In genomic region chr7:116029991-116030390, GRCm38 (mm10) we compare ENCODE assay signal across 9 mouse cellular contexts. TPM values are rescaled to one million over a fixed set of nuclear protein-coding genes. Genes with fewer than 3 reads are reported as not detected.
A peak's percentile ranks its signal among the peaks of the same experiment; 100 is the strongest.
DNase-seq lines count a peak whose midpoint lies in the region; ATAC-seq and TF ChIP-seq lines count a peak whose summit lies in the region.
"Had no signal": no experiment of that assay in that cellular context is flagged by ENCODE, and none has a peak within 500 bp of the region (broad histone marks: within the 10 kb centered on the region; RNA-seq: fewer than 3 reads in every experiment).

No protein-coding gene starts in this region.

- 67% methylated on average over 3 of the region's 3 CpGs for WGBS in lung, adult 2 months
- WGBS in forebrain, embryonic 11.5 days, result 15% methylated on average over 3 of the region's 3 CpGs
- 31% methylated on average over 3 of the region's 3 CpGs for whole genome bisulfite sequencing in limb, embryonic 10.5 days
- 36% methylated on average over 3 of the region's 3 CpGs for WGBS in neural tube, embryonic 15.5 days

- H3K4me2 ChIP-seq in forebrain, embryonic 11.5 days (ENCODE audit: low read depth, low read length, severe bottlenecking), result peak overlapping the region; percentile 100
- peak overlapping the region; percentile 100 for H3K4me2 ChIP-seq in neural tube, embryonic 15.5 days

- no peak overlapping the region for H3K4me3 ChIP-seq in lung, adult 2 months (replicated peaks; ENCODE audit: extremely low read depth, low read depth, low read length)
- H3K4me3 ChIP-seq in forebrain, embryonic 11.5 days (ENCODE audit: low read depth, low read length), result peak overlapping the region; percentile 55
- H3K4me3 ChIP-seq in limb, embryonic 10.5 days, result peak overlapping the region; percentile 75
- no peak overlapping the region for H3K4me3 ChIP-seq in neural tube, embryonic 15.5 days (replicated peaks)

- no peak for TF ChIP-seq CTCF in lung, adult 2 months (IDR thresholded peaks at IDR 0.05; ENCODE audit: insufficient read depth, low read length)

- peak overlapping the region; percentile 98 for H3K9ac ChIP-seq in forebrain, embryonic 11.5 days (ENCODE audit: low read length)
- no peak overlapping the region for H3K9ac ChIP-seq in neural tube, embryonic 15.5 days (replicated peaks)

- TF ChIP-seq POLR2A in lung, adult 2 months (IDR thresholded peaks at IDR 0.05; ENCODE audit: borderline replicate concordance, extremely low read depth, low read depth, low read length), result no peak

- ATAC-seq in forebrain, embryonic 11.5 days (replicated peaks; ENCODE audit: low FRiP score), result no peak
- no peak for ATAC-seq in neural tube, embryonic 15.5 days (ENCODE audit: low FRiP score)
- ATAC-seq: inflammation-experienced regulatory T-cells, adult 6 months had no signal

- H3K27me3 ChIP-seq in forebrain, embryonic 11.5 days (ENCODE audit: control insufficient read depth, insufficient read depth, low read length), result no peaks in the 10 kb centered on the region
- peaks cover 36% of the 10 kb centered on the region for H3K27me3 ChIP-seq in limb, embryonic 10.5 days (ENCODE audit: low read depth, poor library complexity, severe bottlenecking)
- H3K27me3 ChIP-seq in neural tube, embryonic 15.5 days (replicated peaks), result peaks cover 11% of the 10 kb centered on the region

- peak; percentile 9 for DNase-seq in lung, adult 2 months
- no peak for DNase-seq in lung, postnatal 14 days
- no peak for DNase-seq in forebrain, embryonic 11.5 days (ENCODE audit: low spot score)
- DNase-seq in limb, embryonic 10.5 days (ENCODE audit: low spot score), result peak; percentile 47
- no peak for DNase-seq in spleen, adult 12 weeks (ENCODE audit: low spot score)
- no peak for DNase-seq in urinary bladder, postnatal 10 days (ENCODE audit: low spot score)
- no peak for DNase-seq in spleen, postnatal 36 days (ENCODE audit: low spot score in 2 of 2)

- peaks cover 6% of the 10 kb centered on the region; the same call in 1 of the 2 replicates for H3K4me1 ChIP-seq in lung, adult 2 months (ENCODE audit: control insufficient read depth, insufficient read depth, low read length)
- H3K4me1 ChIP-seq in forebrain, embryonic 11.5 days (replicated peaks; ENCODE audit: control insufficient read depth, insufficient read depth, low read length), result peaks cover 10% of the 10 kb centered on the region; the same call in 1 of the 2 replicates
- H3K4me1 ChIP-seq in limb, embryonic 10.5 days, result peaks cover 50% of the 10 kb centered on the region
- H3K4me1 ChIP-seq in neural tube, embryonic 15.5 days, result peaks cover 46% of the 10 kb centered on the region

- no peaks in the 10 kb centered on the region for H3K9me3 ChIP-seq in forebrain, embryonic 11.5 days (ENCODE audit: control insufficient read depth, low read length)
- H3K9me3 ChIP-seq in limb, embryonic 10.5 days (replicated peaks), result no peaks in the 10 kb centered on the region
- no peaks in the 10 kb centered on the region for H3K9me3 ChIP-seq in neural tube, embryonic 15.5 days (replicated peaks)

- no peaks in the 10 kb centered on the region for H3K36me3 ChIP-seq in forebrain, embryonic 11.5 days (ENCODE audit: control insufficient read depth, insufficient read depth, low read length)
- H3K36me3 ChIP-seq in limb, embryonic 10.5 days, result no peaks in the 10 kb centered on the region
- no peaks in the 10 kb centered on the region for H3K36me3 ChIP-seq in neural tube, embryonic 15.5 days

- peak overlapping the region; percentile 96 for H3K27ac ChIP-seq in forebrain, embryonic 11.5 days (ENCODE audit: low read depth, low read length)
- H3K27ac ChIP-seq in limb, embryonic 10.5 days, result peak overlapping the region; percentile 96
- peak overlapping the region; percentile 82 for H3K27ac ChIP-seq in neural tube, embryonic 15.5 days (replicated peaks)

RNA-seq across cellular contexts. Expression of gene Sox6, which starts 8.6 kb away (rescaled TPM):
- polyA plus RNA-seq in lung, adult 2 months (2012; rRNA removed), result 3.3 and 3.9 TPM in 2 replicates
- 127 and 154 TPM in 2 replicates for polyA plus RNA-seq in forebrain, embryonic 11.5 days (2014; fragmentation: Nextera tagmentation; extraction: Ambion mirVana)
- polyA plus RNA-seq in limb, embryonic 10.5 days (2016; fragmentation: Nextera tagmentation; extraction: Ambion mirVana), result 16.5 and 23.7 TPM in 2 replicates
- polyA plus RNA-seq in neural tube, embryonic 15.5 days (2015; fragmentation: Nextera tagmentation; extraction: Ambion mirVana), result 25.5 and 38.0 TPM in 2 replicates
- polyA plus RNA-seq: inflammation-experienced regulatory T-cells, adult 6 months had no signal

RNA-seq across cellular contexts. Expression of gene 1110004F10Rik, which starts 9.2 kb away (rescaled TPM):
- polyA plus RNA-seq in lung, adult 2 months (2012; rRNA removed), result 32.7 and 50.4 TPM in 2 replicates
- polyA plus RNA-seq in forebrain, embryonic 11.5 days (2014; fragmentation: Nextera tagmentation; extraction: Ambion mirVana), result 358 and 366 TPM in 2 replicates
- 329 and 347 TPM in 2 replicates for polyA plus RNA-seq in limb, embryonic 10.5 days (2016; fragmentation: Nextera tagmentation; extraction: Ambion mirVana)
- 287 and 295 TPM in 2 replicates for polyA plus RNA-seq in neural tube, embryonic 15.5 days (2015; fragmentation: Nextera tagmentation; extraction: Ambion mirVana)

RNA-seq across cellular contexts. Expression of gene Gm4353, which starts 54.4 kb away (rescaled TPM):
- 0.16 and 0.33 TPM in 2 replicates for polyA plus RNA-seq in lung, adult 2 months (2012; rRNA removed)
- 0.56 and 0.91 TPM in 2 replicates for polyA plus RNA-seq in forebrain, embryonic 11.5 days (2014; fragmentation: Nextera tagmentation; extraction: Ambion mirVana)
- polyA plus RNA-seq in limb, embryonic 10.5 days (2016; fragmentation: Nextera tagmentation; extraction: Ambion mirVana), result 1.1 and 1.3 TPM in 2 replicates
- polyA plus RNA-seq in neural tube, embryonic 15.5 days (2015; fragmentation: Nextera tagmentation; extraction: Ambion mirVana), result 0.89 and 1.7 TPM in 2 replicates

Comparison
In these comparisons a context has a peak if more than half of its experiments do, and no peak if none do; other contexts are left out.
1. DNase-seq: peak in lung, adult 2 months (single experiment) and limb, embryonic 10.5 days (single experiment); none in lung, postnatal 14 days (single experiment), forebrain, embryonic 11.5 days (single experiment), spleen, adult 12 weeks (single experiment), urinary bladder, postnatal 10 days (single experiment) and spleen, postnatal 36 days (0 of 2).
2. H3K4me3 ChIP-seq: peak in forebrain, embryonic 11.5 days (single experiment) and limb, embryonic 10.5 days (single experiment); none in lung, adult 2 months (single experiment) and neural tube, embryonic 15.5 days (single experiment).
3. Peak in every context shown above with its lines, with median percentiles within 50 percentile points of each other: H3K27ac ChIP-seq.